Mouse (Mus musculus) stomach, embryonic 15.5 days (tissue): ENCODE measurements around the gene Aldh1l1. TPM values are rescaled to one million over a fixed set of nuclear protein-coding genes. Genes with fewer than 3 reads are reported as not detected.

Source experiments
- ATAC-seq: fragments of 200-750 bp; cut with Nextera tagmentation; 2 replicates; pipeline ENCODE4 v1.8.0; 2017; ENCODE audit warnings: low read depth, moderate number of reproducible peaks, moderate TSS enrichment; ENCODE audit not compliant: insufficient read depth, low FRiP score
- H3K27ac ChIP-seq: fragments of 300-500 bp; sonication (generic); 2 replicates; pipeline ENCODE4 v1.5.1; 2015; ENCODE audit warnings: mild to moderate bottlenecking, inconsistent platforms
- H3K27me3 ChIP-seq: fragments of 300-500 bp; sonication (generic); replicated peaks from 2 replicates; pipeline ENCODE4 v1.6.1; 2015; ENCODE audit warnings: inconsistent platforms
- H3K36me3 ChIP-seq: fragments of 300-500 bp; sonication (generic); 2 replicates; pipeline ENCODE4 v1.6.1; 2015; ENCODE audit warnings: inconsistent platforms
- H3K4me1 ChIP-seq: fragments of 300-500 bp; sonication (generic); 2 replicates; pipeline ENCODE4 v1.6.1; 2015; ENCODE audit warnings: inconsistent platforms
- H3K4me2 ChIP-seq: fragments of 300-500 bp; sonication (generic); 2 replicates; pipeline ENCODE4 v1.6.1; 2015; ENCODE audit warnings: mild to moderate bottlenecking, inconsistent platforms
- H3K4me3 ChIP-seq: fragments of 300-500 bp; sonication (generic); replicated peaks from 2 replicates; pipeline ENCODE4 v1.5.1; 2015; ENCODE audit warnings: inconsistent platforms
- H3K9ac ChIP-seq: fragments of 300-500 bp; sonication (generic); 2 replicates; pipeline ENCODE4 v1.6.1; 2015; ENCODE audit warnings: inconsistent platforms
- H3K9me3 ChIP-seq: fragments of 300-500 bp; sonication (generic); 2 replicates; pipeline ENCODE4 v1.6.1; 2016; ENCODE audit warnings: inconsistent platforms
- WGBS: fragments of 180-500 bp; shearing (Covaris S2); methylation state at CpG from one replicate; pipeline ENCODE4 v1.1.7; 2015; 5-methylcytosine and 5-hydroxymethylcytosine counted together
- polyA plus RNA-seq: library from polyadenylated mRNA; unstranded; fragments of >200 nt; fragmentation: Nextera tagmentation; extraction: Ambion mirVana; gene quantifications from 2 replicates; pipeline ENCODE4 v1.2.1, GENCODE M21; 2015

Aldh1l1 gene
- polyA plus RNA-seq, 1 experiment from 2014 or later: 10.1 TPM

DNA sequence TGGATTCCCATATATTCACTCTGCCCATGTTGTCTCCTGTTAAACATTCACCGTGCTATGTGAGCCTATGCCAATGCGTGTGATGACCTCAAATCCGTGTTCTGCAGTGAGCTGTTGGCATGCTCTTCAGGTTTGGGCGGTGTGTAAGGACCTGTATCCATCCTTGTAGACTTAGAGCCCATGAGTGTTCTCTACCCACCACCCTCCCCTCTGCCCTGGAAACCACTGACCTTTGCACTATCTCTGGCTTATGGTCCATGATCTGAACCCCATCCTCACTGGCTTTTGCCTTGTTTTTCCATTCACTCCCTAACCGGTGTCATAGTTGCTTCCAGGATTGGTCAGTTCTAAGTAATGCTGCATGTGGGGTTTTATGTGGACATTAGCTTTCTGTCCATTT lies 67.5 kb downstream of the Aldh1l1 start:
- H3K4me2 ChIP-seq: no peak overlapping the region
- H3K27me3 ChIP-seq: no peaks in the 10 kb centered on the region
- H3K9ac ChIP-seq: no peak overlapping the region
- 83% methylated on average over 5 of the region's 5 CpGs for WGBS
- ATAC-seq: no peak
- H3K4me1 ChIP-seq: no peaks in the 10 kb centered on the region
- H3K9me3 ChIP-seq: no peaks in the 10 kb centered on the region
- H3K4me3 ChIP-seq: no peak overlapping the region
- no peak overlapping the region for H3K27ac ChIP-seq
- no peaks in the 10 kb centered on the region for H3K36me3 ChIP-seq

DNA sequence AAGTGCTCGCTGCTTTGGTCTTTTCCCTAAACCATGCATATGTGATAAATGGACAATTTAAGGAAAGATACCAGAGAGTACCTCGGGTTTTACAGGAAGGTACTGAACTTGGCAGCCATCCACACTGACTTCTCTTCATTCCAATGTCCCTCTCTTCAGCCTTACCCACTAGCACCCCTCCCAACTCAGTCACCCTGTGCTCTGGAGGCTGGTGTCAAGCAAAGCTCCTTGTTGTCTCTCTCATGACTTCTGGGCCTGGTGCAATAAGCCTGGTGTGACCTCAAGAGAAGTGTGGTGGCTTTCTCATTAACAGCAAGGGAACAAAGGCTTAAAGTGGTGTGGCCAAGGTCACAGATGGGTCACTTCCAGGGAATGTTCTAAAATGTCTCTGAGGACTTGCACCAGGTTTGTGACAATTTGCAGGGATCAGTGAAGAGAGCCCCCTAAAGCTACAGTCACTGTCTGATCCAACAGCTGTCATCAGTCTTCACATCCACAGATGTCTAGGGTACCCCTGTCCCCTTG lies 70.4 kb downstream of the Aldh1l1 start:
- Histone ChIP-seq H3K4me3 (no peak overlapping the region), H3K4me1 (no peaks in the 10 kb centered on the region), H3K9me3 (no peaks in the 10 kb centered on the region), H3K27me3 (no peaks in the 10 kb centered on the region), H3K9ac (no peak overlapping the region), H3K27ac (no peak overlapping the region), H3K4me2 (no peak overlapping the region), H3K36me3 (no peaks in the 10 kb centered on the region)
- 34% methylated on average over 2 of the region's 2 CpGs for WGBS
- ATAC-seq: no peak

DNA sequence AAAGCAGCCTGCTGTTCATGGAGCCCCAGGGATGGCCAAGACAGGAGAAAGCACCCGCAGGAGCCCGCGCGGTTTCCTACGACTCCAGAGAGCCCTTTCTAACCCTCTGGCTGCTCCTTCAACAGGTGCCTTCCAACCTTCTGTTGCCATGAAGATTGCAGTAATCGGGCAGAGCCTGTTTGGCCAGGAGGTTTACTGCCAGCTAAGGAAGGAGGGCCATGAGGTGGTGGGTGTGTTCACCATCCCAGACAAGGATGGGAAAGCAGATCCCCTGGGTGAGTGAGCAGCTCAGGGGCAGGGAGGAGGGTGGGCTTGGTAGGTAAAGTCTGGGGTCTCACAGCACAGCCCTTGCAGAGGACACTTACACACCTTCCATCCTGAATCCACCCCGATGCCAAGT lies 70.8 kb downstream of the Aldh1l1 start:
- no peak overlapping the region for H3K9ac ChIP-seq
- H3K4me2 ChIP-seq: no peak overlapping the region
- H3K4me1 ChIP-seq: no peaks in the 10 kb centered on the region
- no peak overlapping the region for H3K4me3 ChIP-seq
- no peak overlapping the region for H3K27ac ChIP-seq
- no peaks in the 10 kb centered on the region for H3K27me3 ChIP-seq
- 89% methylated on average over 7 of the region's 7 CpGs for WGBS
- no peaks in the 10 kb centered on the region for H3K9me3 ChIP-seq
- H3K36me3 ChIP-seq: no peaks in the 10 kb centered on the region
- no peak for ATAC-seq

DNA sequence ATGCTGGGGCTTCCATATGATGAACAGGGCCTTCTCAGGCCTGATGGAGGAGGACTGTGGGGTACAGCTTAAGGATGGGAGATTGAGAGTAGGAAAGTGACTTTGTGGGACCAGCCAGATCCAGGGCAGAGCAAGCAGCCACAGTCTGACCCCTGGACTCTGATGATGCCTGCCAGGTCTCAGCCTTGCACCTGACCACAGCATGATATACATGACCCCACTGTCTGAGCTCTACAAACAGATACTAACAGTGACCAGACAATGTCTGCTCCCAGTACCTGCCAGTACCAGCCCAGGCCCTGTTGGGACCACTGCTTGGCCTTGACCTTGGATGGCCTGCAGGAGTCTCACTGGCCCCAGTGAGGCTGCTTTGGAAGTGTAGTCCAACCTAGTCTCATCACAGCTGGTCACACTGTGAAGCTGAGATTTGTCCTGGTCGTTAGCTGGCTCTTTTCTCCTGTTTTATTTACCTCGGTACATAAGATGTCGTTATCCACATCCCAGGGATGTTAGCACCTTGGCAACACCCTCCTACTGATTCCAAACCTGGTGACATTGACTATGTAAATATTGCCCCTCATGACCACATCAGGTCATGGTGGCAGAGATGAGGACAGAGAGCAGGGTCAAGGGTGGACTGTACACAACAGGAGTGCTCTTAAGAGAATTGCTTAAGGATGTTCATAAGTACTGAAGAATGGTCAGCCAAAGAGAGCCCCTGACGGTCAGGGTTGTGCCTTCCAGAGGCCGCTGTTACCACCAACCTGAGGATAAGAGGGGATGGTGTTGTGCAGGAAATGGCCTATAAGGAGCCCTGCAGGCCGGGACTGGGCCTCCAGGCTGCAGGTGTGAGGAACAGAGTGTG lies 71.8 kb downstream of the Aldh1l1 start:
- ATAC-seq: no peak
- Histone ChIP-seq H3K9me3 (no peaks in the 10 kb centered on the region), H3K36me3 (no peaks in the 10 kb centered on the region), H3K27me3 (no peaks in the 10 kb centered on the region), H3K27ac (no peak overlapping the region), H3K9ac (no peak overlapping the region), H3K4me2 (no peak overlapping the region), H3K4me1 (no peaks in the 10 kb centered on the region), H3K4me3 (no peak overlapping the region)
- WGBS: 71% methylated on average over 6 of the region's 6 CpGs

DNA sequence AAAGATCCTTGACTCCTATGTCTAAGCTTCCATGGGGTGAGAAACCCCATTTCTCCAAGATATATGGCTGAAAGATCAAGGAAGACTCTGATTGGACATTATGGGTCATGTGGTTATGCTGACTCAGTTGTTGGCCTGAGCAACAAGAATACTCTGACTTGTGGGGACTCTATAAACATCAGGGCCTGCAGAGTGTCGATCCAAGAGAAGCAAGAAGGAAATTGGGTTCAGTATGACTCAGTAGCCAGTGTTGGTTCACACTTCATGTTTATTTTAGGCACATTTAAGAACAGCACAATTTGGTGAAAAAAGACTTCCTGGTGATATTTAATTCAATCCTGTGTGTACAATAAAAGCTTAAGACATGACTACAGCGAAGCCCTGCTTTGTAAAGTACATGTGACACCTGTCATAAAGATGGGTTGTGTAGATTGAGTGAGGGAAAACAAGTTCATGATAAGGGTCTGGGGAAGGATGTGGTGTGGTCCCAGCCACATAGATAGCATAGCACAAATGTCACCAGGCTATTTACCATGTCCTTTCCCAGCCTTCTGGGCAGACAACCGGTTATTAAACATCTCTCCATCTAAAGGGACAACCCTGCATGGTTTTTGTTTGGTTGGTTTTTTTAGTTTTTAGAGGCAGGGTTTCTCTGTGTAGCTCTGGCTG lies 74.3 kb downstream of the Aldh1l1 start:
- no peaks in the 10 kb centered on the region for H3K27me3 ChIP-seq
- H3K27ac ChIP-seq: no peak overlapping the region
- H3K9me3 ChIP-seq: no peaks in the 10 kb centered on the region
- no peak overlapping the region for H3K9ac ChIP-seq
- H3K36me3 ChIP-seq: no peaks in the 10 kb centered on the region
- ATAC-seq: no peak
- H3K4me1 ChIP-seq: no peaks in the 10 kb centered on the region
- no peak overlapping the region for H3K4me2 ChIP-seq
- 58% methylated on average over 3 of the region's 3 CpGs for WGBS
- H3K4me3 ChIP-seq: no peak overlapping the region

DNA sequence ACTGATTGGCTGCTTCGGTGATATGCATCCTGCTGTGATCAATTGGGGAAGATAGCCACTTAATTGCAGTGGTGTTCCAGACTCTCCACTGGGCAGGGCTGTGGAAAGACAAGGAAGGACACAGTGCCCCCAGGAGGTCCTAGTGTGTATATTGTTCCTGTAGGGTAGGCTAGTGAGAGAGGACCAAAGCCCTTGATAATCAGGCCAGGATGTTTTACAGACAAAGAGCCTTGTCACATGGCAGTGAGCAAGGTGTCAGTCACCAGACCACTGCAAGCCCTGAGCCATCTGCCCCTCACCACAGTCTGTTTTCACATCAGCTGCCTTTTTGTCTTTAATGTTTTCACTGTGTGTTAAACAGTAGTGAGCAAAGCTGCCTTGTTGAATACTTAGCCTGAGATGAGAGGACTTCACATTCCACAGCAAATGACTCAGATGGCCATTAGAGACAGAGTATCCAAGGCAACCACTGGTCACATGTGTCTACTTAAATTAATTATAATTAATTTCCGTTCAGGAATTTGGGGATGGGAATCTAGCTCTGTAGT lies 75.1 kb downstream of the Aldh1l1 start:
- Histone ChIP-seq H3K4me1 (no peaks in the 10 kb centered on the region), H3K36me3 (no peaks in the 10 kb centered on the region), H3K27me3 (no peaks in the 10 kb centered on the region), H3K4me3 (no peak overlapping the region), H3K9ac (no peak overlapping the region), H3K9me3 (no peaks in the 10 kb centered on the region), H3K4me2 (no peak overlapping the region), H3K27ac (no peak overlapping the region)
- peak; percentile 40; the same call in 1 of the 2 replicates for ATAC-seq
- 28% methylated on average over 2 of the region's 2 CpGs for WGBS

DNA sequence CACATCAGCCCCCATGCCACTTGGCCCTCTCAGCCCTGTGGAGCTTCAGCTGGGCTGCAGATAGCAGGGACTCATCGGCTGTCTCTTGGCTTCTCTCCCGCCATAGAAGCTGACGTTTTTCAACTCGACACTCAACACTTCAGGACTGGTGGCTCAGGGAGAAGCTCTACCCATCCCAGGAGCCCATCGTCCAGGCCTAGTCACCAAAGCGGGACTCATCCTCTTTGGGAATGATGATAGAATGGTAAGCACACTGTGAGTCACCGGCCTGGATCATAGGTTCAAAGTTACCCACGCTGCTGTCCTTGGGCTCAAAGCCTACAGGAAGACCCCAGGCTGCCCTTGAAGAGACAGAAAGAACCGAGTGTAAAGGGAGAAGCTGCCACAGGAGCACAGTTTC lies 78.0 kb downstream of the Aldh1l1 start:
- 78% methylated on average over 9 of the region's 9 CpGs for WGBS

DNA sequence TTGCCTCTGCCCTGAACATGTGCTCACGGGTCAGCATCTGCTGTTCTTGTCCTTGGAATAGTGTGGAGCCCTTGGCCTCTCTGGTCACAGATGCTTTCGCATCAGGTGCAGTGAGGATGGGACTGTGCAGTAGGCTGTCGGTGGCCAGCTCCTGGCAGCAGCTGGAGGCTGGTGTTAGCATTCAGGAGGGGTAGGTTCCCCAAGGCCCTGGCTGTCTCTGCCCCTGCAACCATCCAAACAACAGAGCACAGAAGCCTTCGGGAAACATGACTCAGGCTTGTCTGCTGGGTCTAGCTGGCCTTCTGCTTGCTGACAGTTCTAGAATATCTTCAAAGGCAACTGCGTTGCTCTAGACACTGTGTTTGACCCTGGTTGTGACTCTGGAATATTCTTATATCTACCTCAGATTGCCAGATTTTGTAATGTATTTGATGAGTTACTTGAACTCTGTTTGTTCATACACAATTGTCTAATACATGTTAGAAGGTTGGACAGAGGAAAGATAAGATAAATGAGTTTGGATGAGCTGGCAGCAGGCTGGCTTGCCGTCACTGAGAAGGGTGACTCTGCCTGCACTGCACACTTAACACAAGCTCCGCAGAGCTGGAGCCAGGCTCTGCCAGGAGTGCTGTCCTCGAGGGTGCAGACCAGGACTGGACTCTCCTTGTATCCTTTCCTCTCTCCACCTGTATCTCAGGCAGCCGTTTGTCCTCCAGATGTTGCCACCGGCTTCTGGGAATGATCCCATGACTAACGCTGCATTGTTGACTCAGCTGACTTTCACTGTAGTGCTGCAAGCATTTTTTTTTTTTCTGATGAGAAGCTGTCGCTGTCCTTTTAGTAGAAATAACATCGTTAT lies 79.4 kb downstream of the Aldh1l1 start:
- Histone ChIP-seq H3K27me3 (no peaks in the 10 kb centered on the region), H3K27ac (no peak overlapping the region), H3K36me3 (no peaks in the 10 kb centered on the region), H3K4me3 (no peak overlapping the region), H3K9ac (no peak overlapping the region), H3K4me2 (no peak overlapping the region), H3K4me1 (0 out of 2 replicates have a peak, but pooled peaks cover 3% of the 10 kb centered on the region), H3K9me3 (no peaks in the 10 kb centered on the region)
- no peak for ATAC-seq
- WGBS: 47% methylated on average over 13 of the region's 13 CpGs

More for the DNA sequence above, 78.0 kb downstream of the Aldh1l1 start:
- Histone ChIP-seq H3K4me1 (no peaks in the 10 kb centered on the region), H3K9me3 (no peaks in the 10 kb centered on the region), H3K9ac (no peak overlapping the region), H3K4me3 (no peak overlapping the region), H3K27ac (no peak overlapping the region), H3K36me3 (no peaks in the 10 kb centered on the region), H3K27me3 (no peaks in the 10 kb centered on the region), H3K4me2 (no peak overlapping the region)
- ATAC-seq: no peak

DNA sequence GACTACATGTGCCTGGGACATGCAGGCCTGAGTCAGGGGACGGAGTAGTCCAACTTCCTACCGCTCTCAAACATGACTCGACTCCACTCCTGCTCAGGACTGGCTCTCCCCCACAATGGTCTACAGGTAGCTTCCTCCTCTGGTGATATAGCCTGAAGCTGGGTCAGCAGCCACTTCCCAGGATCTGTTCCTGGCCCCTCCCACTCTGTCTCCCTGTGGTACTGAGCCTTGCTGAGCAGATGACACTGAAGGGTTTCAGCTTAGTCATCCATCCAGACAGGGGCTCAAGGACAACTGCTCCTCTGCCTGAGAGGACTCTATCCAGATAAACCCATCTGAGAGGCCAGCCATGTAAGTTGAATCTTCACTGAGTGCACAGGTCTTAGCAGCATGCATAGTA lies 81.3 kb downstream of the Aldh1l1 start:
- Histone ChIP-seq H3K4me3 (no peak overlapping the region), H3K36me3 (no peaks in the 10 kb centered on the region), H3K9ac (no peak overlapping the region), H3K27me3 (no peaks in the 10 kb centered on the region), H3K4me1 (0 out of 2 replicates have a peak, but pooled peaks cover 3% of the 10 kb centered on the region), H3K9me3 (no peaks in the 10 kb centered on the region), H3K27ac (no peak overlapping the region), H3K4me2 (no peak overlapping the region)
- no peak for ATAC-seq
- WGBS: 91% methylated on average over 3 of the region's 3 CpGs

DNA sequence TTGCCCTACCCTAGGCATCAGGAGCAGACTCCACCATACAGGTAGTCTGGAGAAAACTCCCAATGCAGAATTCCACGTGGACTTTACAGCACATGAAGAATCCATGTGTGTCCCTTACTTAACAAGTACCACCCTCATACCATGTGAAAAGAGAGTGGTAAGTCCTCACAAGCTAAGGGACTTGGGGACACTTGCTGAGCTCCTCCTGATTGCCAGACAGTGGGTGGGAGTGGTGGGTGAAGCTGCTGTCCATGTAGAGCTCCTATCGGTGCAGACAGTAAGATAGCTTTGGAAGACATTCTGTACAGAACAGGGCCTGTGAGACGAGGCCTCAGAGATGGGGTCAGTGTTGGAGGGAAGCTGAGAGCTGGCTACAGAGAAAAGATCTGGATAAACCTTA lies 81.7 kb downstream of the Aldh1l1 start:
- H3K4me3 ChIP-seq: no peak overlapping the region
- no peaks in the 10 kb centered on the region for H3K27me3 ChIP-seq
- WGBS: 73% methylated on average over 3 of the region's 3 CpGs
- H3K9ac ChIP-seq: no peak overlapping the region
- H3K27ac ChIP-seq: no peak overlapping the region
- no peaks in the 10 kb centered on the region for H3K9me3 ChIP-seq
- ATAC-seq: no peak
- 0 out of 2 replicates have a peak, but pooled peaks cover 3% of the 10 kb centered on the region for H3K4me1 ChIP-seq
- H3K36me3 ChIP-seq: no peaks in the 10 kb centered on the region
- no peak overlapping the region for H3K4me2 ChIP-seq

DNA sequence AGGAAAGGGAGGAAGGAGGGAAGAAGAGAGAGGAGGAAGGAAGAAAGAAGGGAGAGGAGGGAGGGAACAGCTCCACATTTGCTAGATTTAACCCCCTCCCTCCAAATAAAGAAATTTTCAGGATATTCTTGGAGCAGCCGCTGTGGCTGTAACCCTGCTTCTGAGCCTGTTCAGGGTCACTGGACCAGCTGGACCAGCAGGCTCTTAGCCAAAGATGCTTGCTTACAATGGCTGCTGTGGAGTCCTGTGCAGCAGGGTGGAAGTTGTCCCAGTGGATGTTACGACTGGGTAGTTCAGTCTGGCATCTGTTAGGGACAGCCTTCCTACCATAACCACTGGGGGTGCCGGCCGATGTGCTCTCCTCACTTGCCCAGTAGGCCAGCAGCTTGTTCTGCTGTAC lies 82.5 kb downstream of the Aldh1l1 start:
- Histone ChIP-seq H3K36me3 (no peaks in the 10 kb centered on the region), H3K4me2 (no peak overlapping the region), H3K27ac (no peak overlapping the region), H3K9ac (no peak overlapping the region), H3K4me1 (0 out of 2 replicates have a peak, but pooled peaks cover 3% of the 10 kb centered on the region), H3K27me3 (no peaks in the 10 kb centered on the region), H3K4me3 (no peak overlapping the region), H3K9me3 (no peaks in the 10 kb centered on the region)
- no peak for ATAC-seq
- 72% methylated on average over 4 of the region's 4 CpGs for WGBS
